Mouse (Mus musculus) neural tube, embryonic 15.5 days (tissue): ENCODE results near the gene Wdr63. TPM values are rescaled to one million over a fixed set of nuclear protein-coding genes. Genes with fewer than 3 reads are reported as not detected.

Source experiments
- ATAC-seq: fragments of 200-750 bp; cut with Nextera tagmentation; 2 replicates; pipeline ENCODE4 v1.8.0; 2017; ENCODE audit warnings: mild to moderate bottlenecking, moderate TSS enrichment, moderate library complexity; ENCODE audit not compliant: low FRiP score
- H3K27ac ChIP-seq: fragments of 300-500 bp; sonication (generic); replicated peaks from 2 replicates; pipeline ENCODE4 v1.5.1; 2015; ENCODE audit warnings: mild to moderate bottlenecking, inconsistent platforms
- H3K27me3 ChIP-seq: fragments of 300-500 bp; sonication (generic); replicated peaks from 2 replicates; pipeline ENCODE4 v1.6.1; 2015; ENCODE audit warnings: inconsistent platforms
- H3K36me3 ChIP-seq: fragments of 300-500 bp; sonication (generic); 2 replicates; pipeline ENCODE4 v1.6.1; 2015; ENCODE audit warnings: inconsistent platforms
- H3K4me1 ChIP-seq: fragments of 300-500 bp; sonication (generic); 2 replicates; pipeline ENCODE4 v1.6.1; 2015; ENCODE audit warnings: inconsistent platforms
- H3K4me2 ChIP-seq: fragments of 300-500 bp; sonication (generic); 2 replicates; pipeline ENCODE4 v1.6.1; 2015; ENCODE audit warnings: inconsistent platforms, mild to moderate bottlenecking, moderate library complexity
- H3K4me3 ChIP-seq: fragments of 300-500 bp; sonication (generic); replicated peaks from 2 replicates; pipeline ENCODE4 v1.5.1; 2015; ENCODE audit warnings: mild to moderate bottlenecking, inconsistent platforms
- H3K9ac ChIP-seq: fragments of 300-500 bp; sonication (generic); replicated peaks from 2 replicates; pipeline ENCODE4 v1.6.1; 2015; ENCODE audit warnings: mild to moderate bottlenecking, inconsistent platforms
- H3K9me3 ChIP-seq: fragments of 300-500 bp; sonication (generic); replicated peaks from 2 replicates; pipeline ENCODE4 v1.6.1; 2016; ENCODE audit warnings: inconsistent platforms
- WGBS: fragments of 180-500 bp; shearing (Covaris S2); methylation state at CpG from one replicate; pipeline ENCODE4 v1.1.7; 2015; ENCODE audit warnings: mixed read lengths; 5-methylcytosine and 5-hydroxymethylcytosine counted together
- polyA plus RNA-seq: library from polyadenylated mRNA; unstranded; fragments of >200 nt; fragmentation: Nextera tagmentation; extraction: Ambion mirVana; gene quantifications from 2 replicates; pipeline ENCODE4 v1.2.1, GENCODE M21; 2015

Gene Wdr63
- 0.40 and 0.70 TPM in 2 replicates for polyA plus RNA-seq

- peak; percentile 98 for ATAC-seq
- no peaks in the 10 kb centered on the region for H3K36me3 ChIP-seq
- H3K4me1 ChIP-seq = peaks cover 15% of the 10 kb centered on the region
- H3K9me3 ChIP-seq = no peaks in the 10 kb centered on the region
- no peaks in the 10 kb centered on the region for H3K27me3 ChIP-seq
- peak within 1 kb of the TSS; percentile 46 for H3K4me3 ChIP-seq
- 12% methylated on average over 18 of the region's 18 CpGs for WGBS
- peak within 1 kb of the TSS; percentile 90 for H3K4me2 ChIP-seq
- H3K9ac ChIP-seq = peak within 1 kb of the TSS; percentile 34
- H3K27ac ChIP-seq = no peak within 1 kb of the TSS
Observed at GRCm38 (mm10) chr3:146107921-146108571, at the start of gene Wdr63. Wdr63 (minus strand) TSS chr3:146108130.

DNA sequence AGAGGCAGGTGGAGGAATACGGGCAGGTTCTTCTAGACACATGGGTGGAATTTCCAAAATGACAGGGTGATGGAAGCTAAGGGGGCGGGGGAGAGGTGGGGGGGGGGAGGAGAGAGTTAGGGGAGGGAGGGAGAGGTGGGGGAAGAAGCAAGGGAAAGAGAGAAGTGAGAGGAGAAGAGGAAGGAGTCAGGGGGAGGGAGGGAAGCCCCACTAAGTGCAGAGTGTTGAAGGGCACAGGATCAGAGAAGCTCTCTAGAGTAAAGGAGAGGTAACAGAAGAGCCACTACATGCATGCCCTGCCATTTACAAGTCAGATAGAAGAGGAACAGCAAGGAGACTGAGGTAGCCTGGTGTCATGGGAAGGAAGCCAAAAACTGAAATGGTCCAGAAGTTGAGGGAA, 48.9 kb upstream of the Wdr63 start:
- no peaks in the 10 kb centered on the region for H3K9me3 ChIP-seq
- no peak overlapping the region for H3K9ac ChIP-seq
- H3K4me3 ChIP-seq = no peak overlapping the region
- no peak for ATAC-seq
- peaks cover 6% of the 10 kb centered on the region for H3K27me3 ChIP-seq
- H3K36me3 ChIP-seq = no peaks in the 10 kb centered on the region
- no peak overlapping the region for H3K27ac ChIP-seq
- 70% methylated on average over 2 of the region's 2 CpGs for WGBS
- no peak overlapping the region for H3K4me2 ChIP-seq
- H3K4me1 ChIP-seq = peaks cover 4% of the 10 kb centered on the region

DNA sequence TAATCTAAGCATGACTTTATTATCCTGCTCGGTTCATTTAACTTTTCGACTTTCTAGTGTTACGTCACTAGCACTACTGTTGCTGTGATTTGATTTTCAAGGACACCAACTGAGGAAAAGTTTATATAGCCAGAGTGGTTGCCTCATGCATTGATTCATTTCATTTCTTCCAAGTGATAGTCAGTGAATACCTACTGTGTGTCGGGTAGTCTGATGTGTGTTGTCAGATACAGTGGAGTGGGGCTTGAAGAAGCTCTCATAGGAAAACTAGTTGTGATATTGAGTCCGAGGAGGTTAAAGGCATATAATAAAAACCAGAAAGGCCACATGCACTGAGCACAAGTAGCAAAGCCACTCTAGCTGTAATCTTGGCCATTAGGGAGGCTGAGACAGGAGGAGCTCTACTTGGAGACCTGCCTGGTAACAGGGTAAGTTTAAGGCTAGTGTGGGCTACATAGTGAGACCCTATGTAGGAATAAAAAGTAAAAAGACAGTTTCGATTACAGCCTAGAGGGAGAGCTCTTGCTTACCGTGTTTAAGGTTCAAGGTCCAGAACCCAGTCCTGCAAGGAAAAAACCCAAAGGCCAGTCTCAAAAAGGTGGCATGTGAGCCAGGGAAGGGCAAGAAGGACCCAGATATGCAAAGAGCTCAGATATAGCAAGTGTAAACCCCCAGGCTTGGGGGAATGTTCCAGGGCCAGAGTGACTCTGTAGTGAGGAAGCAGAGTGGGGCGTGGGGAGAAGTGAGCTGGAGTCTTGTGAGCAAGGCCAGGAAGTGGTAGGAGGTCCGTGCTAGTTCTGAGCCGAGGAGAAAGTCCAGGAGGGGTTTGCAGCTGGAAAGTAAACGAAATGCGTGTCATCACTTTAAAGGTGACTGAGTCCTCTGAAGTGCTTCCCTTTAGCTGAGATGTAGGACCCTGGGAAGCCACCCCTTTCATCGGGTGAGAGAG, 48.0 kb upstream of the Wdr63 start:
- Histone ChIP-seq H3K27me3 (peaks cover 15% of the 10 kb centered on the region), H3K9me3 (no peaks in the 10 kb centered on the region), H3K36me3 (no peaks in the 10 kb centered on the region), H3K4me2 (no peak overlapping the region), H3K4me1 (peaks cover 4% of the 10 kb centered on the region), H3K27ac (no peak overlapping the region), H3K9ac (no peak overlapping the region), H3K4me3 (no peak overlapping the region)
- no peak for ATAC-seq
- 86% methylated on average over 13 of the region's 13 CpGs for WGBS

DNA sequence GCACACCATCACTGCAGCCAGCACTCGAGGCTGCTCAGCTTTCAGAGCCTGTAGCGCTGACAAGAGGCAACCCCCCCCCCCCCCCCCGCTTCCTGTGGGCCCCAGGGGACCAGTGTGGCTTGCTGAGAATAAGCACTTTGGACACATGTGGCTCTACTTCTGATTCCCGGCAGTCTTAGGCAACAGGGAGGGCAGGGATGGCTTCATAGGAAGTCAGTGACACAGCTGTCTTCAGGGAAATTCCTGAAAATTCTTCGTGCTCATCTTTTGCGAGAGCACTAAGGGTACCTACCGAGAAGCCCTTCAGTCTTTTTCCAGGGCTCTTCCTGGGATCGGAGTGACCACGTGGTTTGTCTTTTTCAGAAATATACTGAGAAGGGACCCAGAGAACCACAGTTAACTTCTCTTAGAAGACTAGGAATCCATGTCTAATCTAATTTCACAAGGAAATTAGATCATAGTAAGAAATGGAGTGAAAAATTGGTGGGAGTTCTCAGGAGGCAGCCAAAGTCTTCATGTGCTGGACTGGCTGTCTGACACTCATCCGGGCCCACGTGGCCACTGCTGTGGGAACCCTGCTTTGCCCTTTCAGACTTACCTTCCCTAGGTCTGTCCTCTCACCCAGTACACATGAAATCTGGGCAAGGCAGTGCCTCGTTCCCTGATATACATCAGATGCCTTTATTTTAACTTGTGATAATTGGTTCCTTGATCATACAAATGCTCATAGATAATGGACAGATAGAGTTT, 46.1 kb upstream of the Wdr63 start:
- Histone ChIP-seq H3K36me3 (no peaks in the 10 kb centered on the region), H3K4me3 (no peak overlapping the region), H3K9ac (no peak overlapping the region), H3K27ac (no peak overlapping the region), H3K27me3 (peaks cover 26% of the 10 kb centered on the region), H3K4me1 (peaks cover 15% of the 10 kb centered on the region), H3K4me2 (no peak overlapping the region), H3K9me3 (no peaks in the 10 kb centered on the region)
- WGBS = 28% methylated on average over 12 of the region's 12 CpGs
- no peak for ATAC-seq

DNA sequence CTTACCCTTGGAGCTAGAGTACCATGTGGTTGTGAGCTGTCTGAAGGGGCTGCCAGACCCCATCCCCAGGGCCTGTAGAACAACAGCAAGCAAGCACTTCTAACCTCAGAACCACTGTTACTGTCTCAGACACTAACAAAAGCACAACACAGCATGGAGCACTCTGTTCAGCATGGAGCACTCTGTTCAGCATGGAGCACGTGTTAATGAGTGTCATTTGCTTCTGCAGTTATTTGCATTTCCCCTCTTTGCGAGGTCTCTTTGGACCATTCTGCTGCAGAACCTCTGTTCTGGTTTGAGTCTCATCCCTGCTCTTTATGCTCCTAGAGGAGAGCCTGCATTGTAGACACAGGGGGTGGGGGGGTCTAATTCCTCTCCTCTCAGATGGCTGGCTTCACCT, 45.0 kb upstream of the Wdr63 start:
- no peak overlapping the region for H3K27ac ChIP-seq
- no peak overlapping the region for H3K4me3 ChIP-seq
- no peak overlapping the region for H3K4me2 ChIP-seq
- no peak overlapping the region for H3K9ac ChIP-seq
- ATAC-seq = no peak
- H3K36me3 ChIP-seq = no peaks in the 10 kb centered on the region
- H3K27me3 ChIP-seq = peaks cover 27% of the 10 kb centered on the region
- H3K9me3 ChIP-seq = no peaks in the 10 kb centered on the region
- H3K4me1 ChIP-seq = peaks cover 15% of the 10 kb centered on the region
- 69% methylated on average over 2 of the region's 2 CpGs for WGBS

DNA sequence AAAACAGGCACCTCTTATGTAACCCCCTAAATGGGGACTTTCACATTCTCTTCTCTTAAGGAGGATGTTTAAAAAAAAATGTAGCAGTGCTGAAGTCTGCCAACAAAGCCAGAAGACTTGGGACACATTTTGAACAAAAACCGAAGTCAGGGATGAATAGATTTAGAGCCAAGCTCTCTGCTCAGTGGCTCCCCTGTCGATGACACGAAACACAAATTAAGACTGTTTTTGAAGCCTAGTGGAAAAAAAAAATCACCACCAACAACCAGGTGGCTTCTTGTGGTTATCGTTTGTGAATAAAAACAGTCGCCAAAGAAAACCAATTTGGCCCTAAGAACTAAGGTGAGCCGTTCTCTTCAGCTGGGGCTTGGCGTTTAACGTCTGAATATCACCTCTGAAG, 44.4 kb upstream of the Wdr63 start:
- Histone ChIP-seq H3K4me1 (peaks cover 15% of the 10 kb centered on the region), H3K27me3 (peaks cover 27% of the 10 kb centered on the region), H3K27ac (no peak overlapping the region), H3K9ac (no peak overlapping the region), H3K4me3 (no peak overlapping the region), H3K36me3 (no peaks in the 10 kb centered on the region), H3K4me2 (no peak overlapping the region), H3K9me3 (no peaks in the 10 kb centered on the region)
- 88% methylated on average over 8 of the region's 8 CpGs for WGBS
- no peak for ATAC-seq

GRCm38 (mm10) chr3:146151755-146152154, 43.8 kb upstream of the Wdr63 start:
- Histone ChIP-seq H3K27me3 (peaks cover 27% of the 10 kb centered on the region), H3K4me1 (peaks cover 15% of the 10 kb centered on the region), H3K27ac (no peak overlapping the region), H3K9me3 (no peaks in the 10 kb centered on the region), H3K9ac (no peak overlapping the region), H3K4me2 (no peak overlapping the region), H3K4me3 (no peak overlapping the region), H3K36me3 (no peaks in the 10 kb centered on the region)
- 90% methylated on average over 8 of the region's 8 CpGs for WGBS
- ATAC-seq = no peak

DNA sequence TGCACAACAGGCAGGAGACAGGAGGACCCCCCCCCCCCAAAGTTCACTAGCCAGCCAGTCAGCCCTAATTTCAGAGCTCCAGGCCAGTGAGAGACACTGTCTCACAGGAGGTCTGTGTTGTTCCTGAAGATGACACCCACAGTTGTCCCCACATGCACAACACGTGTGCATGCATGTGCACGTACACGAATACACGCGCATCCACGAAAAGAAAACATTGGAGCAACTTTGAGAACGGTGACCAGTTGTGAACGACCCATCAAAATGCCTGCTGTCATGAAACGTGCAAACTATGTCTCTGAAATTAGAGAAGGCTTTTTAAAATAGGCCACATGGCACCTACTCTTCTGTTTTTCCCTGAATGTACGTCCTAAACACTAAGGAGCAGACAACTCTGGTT, 43.4 kb upstream of the Wdr63 start:
- no peak overlapping the region for H3K4me3 ChIP-seq
- peaks cover 15% of the 10 kb centered on the region for H3K4me1 ChIP-seq
- WGBS = 93% methylated on average over 10 of the region's 10 CpGs
- H3K9me3 ChIP-seq = no peaks in the 10 kb centered on the region
- no peak for ATAC-seq
- no peak overlapping the region for H3K9ac ChIP-seq
- no peak overlapping the region for H3K27ac ChIP-seq
- peaks cover 27% of the 10 kb centered on the region for H3K27me3 ChIP-seq
- no peaks in the 10 kb centered on the region for H3K36me3 ChIP-seq
- H3K4me2 ChIP-seq = no peak overlapping the region

- ATAC-seq = no peak
- H3K27me3 ChIP-seq = peaks cover 27% of the 10 kb centered on the region
- no peak overlapping the region for H3K27ac ChIP-seq
- H3K4me3 ChIP-seq = peak overlapping the region; percentile 41; the same call in 1 of the 2 replicates
- peak overlapping the region; percentile 41; the same call in 1 of the 2 replicates for H3K9ac ChIP-seq
- WGBS = 15% methylated on average over 11 of the region's 11 CpGs
- no peaks in the 10 kb centered on the region for H3K36me3 ChIP-seq
- peaks cover 15% of the 10 kb centered on the region for H3K4me1 ChIP-seq
- no peaks in the 10 kb centered on the region for H3K9me3 ChIP-seq
- H3K4me2 ChIP-seq = peak overlapping the region; percentile 92
Observed at GRCm38 (mm10) chr3:146150560-146150959, 42.6 kb upstream of the Wdr63 start.

DNA sequence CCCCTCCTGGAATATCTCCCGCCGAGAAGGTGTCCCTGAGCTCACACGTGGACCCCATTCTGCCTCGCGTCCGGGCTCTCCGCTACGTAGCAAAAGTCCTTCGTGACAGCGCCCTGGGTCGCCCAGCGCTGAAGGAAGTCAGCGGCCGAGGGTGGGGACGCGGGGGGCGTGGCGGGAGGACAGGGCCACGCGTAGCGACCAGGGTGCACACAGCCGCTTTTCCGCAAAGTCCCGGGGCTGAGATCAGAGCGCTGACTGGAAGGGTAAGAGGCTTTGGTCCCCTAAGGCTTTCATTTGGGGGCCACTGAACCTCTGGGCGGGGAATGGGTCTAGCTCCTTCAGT, 42.1 kb upstream of the Wdr63 start:
- Histone ChIP-seq H3K27me3 (peaks cover 27% of the 10 kb centered on the region), H3K4me2 (peak overlapping the region; percentile 92), H3K4me3 (peak overlapping the region; percentile 41), H3K9me3 (no peaks in the 10 kb centered on the region), H3K4me1 (peaks cover 15% of the 10 kb centered on the region), H3K27ac (no peak overlapping the region), H3K9ac (peak overlapping the region; percentile 41), H3K36me3 (no peaks in the 10 kb centered on the region)
- WGBS = under 1% methylated on average over 26 of the region's 26 CpGs
- no peak for ATAC-seq

- H3K4me2 ChIP-seq = peak within 1 kb of the TSS; percentile 92
- 12% methylated on average over 34 of the region's 34 CpGs for WGBS
- peaks cover 27% of the 10 kb centered on the region for H3K27me3 ChIP-seq
- H3K4me3 ChIP-seq = peak within 1 kb of the TSS; percentile 41
- ATAC-seq = no peak
- peaks cover 15% of the 10 kb centered on the region for H3K4me1 ChIP-seq
- no peaks in the 10 kb centered on the region for H3K36me3 ChIP-seq
- no peaks in the 10 kb centered on the region for H3K9me3 ChIP-seq
- peak within 1 kb of the TSS; percentile 41 for H3K9ac ChIP-seq
- no peak within 1 kb of the TSS for H3K27ac ChIP-seq
Observed at GRCm38 (mm10) chr3:146149156-146150057, 41.5 kb upstream of the Wdr63 start, which contains the start of gene Mcoln2. Mcoln2 (plus strand) TSS chr3:146149833.
